Mouse (Mus musculus) gastrocnemius, adult 2 months (tissue): ENCODE measurements at regions not wholly inside any gene's neighbourhood (a gene's known extent, or its start where the extent isn't known, plus 50 kb on each side); places are given as distances from the start of the nearest gene placed in this dataset.
A peak's percentile ranks its signal among the peaks of the same experiment; 100 is the strongest.

Source experiments
- DNase-seq: peaks from one replicate; pipeline ENCODE4 v3.0.0; 2022
- H3K27ac ChIP-seq: fragments of 200-600 bp; 2 replicates; pipeline ENCODE4 v1.8.1; 2022; ENCODE audit warnings: mild to moderate bottlenecking
- H3K4me3 ChIP-seq: fragments of 200-600 bp; 2 replicates; pipeline ENCODE4 v1.8.1; 2022; ENCODE audit warnings: mild to moderate bottlenecking, moderate library complexity
- CTCF ChIP-seq: fragments of 200-600 bp; IDR thresholded peaks from 2 replicates; pipeline ENCODE4 v1.8.1; 2022; ENCODE audit warnings: antibody characterized with exemption, mild to moderate bottlenecking, moderate library complexity
- intact Hi-C: fragments of 180-260 bp; cut with DNase I; formaldehyde crosslinking; loops from one replicate; pipeline ENCODE4 v1.15.1; 2025

DNA sequence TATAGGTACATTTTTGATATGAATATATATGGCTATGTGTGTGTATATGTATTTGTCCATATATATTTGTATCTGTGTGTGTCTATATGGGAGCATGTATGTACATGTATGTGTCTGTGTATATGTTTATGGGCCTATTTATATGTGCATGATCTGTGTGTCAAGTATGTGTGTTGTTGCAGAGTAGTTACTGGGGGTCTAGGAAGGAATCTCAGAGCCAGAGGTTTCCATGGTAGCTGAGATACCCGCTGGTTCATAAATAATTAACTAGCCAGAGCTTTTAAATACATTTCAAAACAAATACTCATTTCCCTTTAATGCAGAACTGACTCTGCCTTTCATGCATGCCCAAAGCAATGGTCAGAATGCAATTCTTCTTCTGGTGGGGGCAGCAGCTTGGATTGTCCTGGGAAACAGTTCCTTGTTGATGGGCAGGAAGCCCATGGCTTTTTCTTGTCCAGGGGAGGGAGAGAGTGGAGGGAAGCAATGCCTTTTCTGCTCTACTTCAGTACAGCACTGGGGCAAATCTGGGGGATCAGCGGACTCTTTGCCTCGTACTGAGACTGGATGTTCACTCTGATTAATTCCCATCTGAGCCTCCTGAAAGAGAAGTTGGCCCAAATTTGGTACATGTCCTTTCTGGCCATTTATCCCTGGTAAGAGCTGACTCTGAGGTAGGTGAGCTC, 798.7 kb downstream of the Gm9195 start:
- TF ChIP-seq CTCF: no peak
- H3K27ac ChIP-seq: no peak overlapping the region
- H3K4me3 ChIP-seq: no peak overlapping the region
- intact Hi-C loops: no loop called here
- no peak for DNase-seq

DNA sequence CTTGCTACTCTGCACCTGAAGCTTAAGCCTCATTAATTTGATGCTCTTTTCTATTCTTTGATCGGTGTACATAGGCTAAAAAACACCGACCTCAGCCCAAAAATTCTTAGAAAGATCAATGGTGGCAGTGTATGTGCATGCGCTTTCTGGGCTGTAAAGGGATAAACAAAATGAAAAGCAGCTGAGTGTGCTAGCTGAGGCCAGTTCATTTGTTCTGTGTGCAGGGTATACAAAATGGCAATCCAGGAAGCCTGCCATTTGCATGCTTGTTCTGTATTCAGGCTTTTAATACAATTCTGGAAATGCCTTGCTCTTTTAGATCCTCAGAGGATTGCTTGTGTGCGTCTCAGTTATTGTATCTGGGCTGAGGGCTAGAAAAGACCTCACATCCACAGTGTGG, 817.1 kb downstream of the Gm9195 start:
- no peak for TF ChIP-seq CTCF
- Histone ChIP-seq H3K27ac (no peak overlapping the region), H3K4me3 (no peak overlapping the region)
- DNase-seq: no peak
- intact Hi-C loops: no loop called here

GRCm38 (mm10) chr14:71673837-71674236, 817.8 kb downstream of the Gm9195 start:
- Histone ChIP-seq H3K27ac (no peak overlapping the region), H3K4me3 (no peak overlapping the region)
- TF ChIP-seq CTCF: no peak
- no peak for DNase-seq
- intact Hi-C loops: no loop called here

GRCm38 (mm10) chr14:71672481-71672880, 819.2 kb downstream of the Gm9195 start:
- no peak for DNase-seq
- intact Hi-C loops: no loop called here
- TF ChIP-seq CTCF: no peak
- Histone ChIP-seq H3K27ac (no peak overlapping the region), H3K4me3 (no peak overlapping the region)

DNA sequence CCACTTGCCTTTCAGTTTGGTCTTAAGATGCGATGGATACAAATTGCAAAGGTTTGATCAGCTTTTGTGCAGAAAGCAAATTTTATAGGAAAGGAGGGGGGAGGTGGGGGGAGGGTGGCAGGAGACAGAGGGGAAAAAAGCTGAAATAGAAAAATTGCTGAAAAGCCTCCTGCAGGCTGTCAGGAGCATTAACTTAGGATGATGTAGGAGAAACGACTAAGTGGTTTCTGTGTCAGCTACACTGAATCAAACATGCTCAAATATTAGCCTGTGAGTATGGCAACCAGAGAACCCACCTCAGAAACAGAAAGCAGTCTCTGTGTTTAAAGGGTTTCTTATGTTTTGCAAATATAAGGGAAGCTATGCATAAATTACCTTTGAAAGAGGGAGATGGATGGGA, 819.6 kb downstream of the Gm9195 start:
- H3K4me3 ChIP-seq: no peak overlapping the region
- DNase-seq: no peak
- no peak for TF ChIP-seq CTCF
- H3K27ac ChIP-seq: no peak overlapping the region
- intact Hi-C loops: no loop called here

DNA sequence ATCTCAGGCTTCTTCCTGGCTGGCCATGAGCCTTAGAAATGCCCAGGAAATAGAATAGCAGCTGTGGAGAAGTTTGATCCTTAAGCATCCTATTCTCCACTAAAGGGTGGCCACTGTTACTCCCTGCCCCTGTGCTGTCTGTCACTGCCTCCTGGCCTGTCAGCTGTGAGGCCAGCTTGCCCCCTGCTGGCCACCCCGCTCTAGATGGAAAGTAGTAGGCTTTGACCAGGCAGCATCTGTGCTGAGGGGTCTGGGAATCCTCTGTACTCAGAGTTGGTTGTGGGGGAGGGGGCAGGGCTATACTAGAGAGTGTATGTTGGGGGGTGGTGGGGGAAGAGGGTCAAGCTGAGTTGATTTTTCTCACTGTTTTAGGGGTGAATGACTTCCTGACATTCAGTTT, 821.2 kb downstream of the Gm9195 start:
- peak; percentile 48 for DNase-seq
- TF ChIP-seq CTCF: peak; percentile 67
- intact Hi-C loops: loop anchor here (1.0 kb wide), 1 partner anchor 890 kb away; no protein-coding TSS in a partner anchor
- Histone ChIP-seq H3K27ac (no peak overlapping the region), H3K4me3 (no peak overlapping the region)

GRCm38 (mm10) chr14:71666656-71667055, 825.0 kb downstream of the Gm9195 start:
- no peak for DNase-seq
- intact Hi-C loops: no loop called here
- no peak for TF ChIP-seq CTCF
- Histone ChIP-seq H3K27ac (no peak overlapping the region), H3K4me3 (no peak overlapping the region)

DNA sequence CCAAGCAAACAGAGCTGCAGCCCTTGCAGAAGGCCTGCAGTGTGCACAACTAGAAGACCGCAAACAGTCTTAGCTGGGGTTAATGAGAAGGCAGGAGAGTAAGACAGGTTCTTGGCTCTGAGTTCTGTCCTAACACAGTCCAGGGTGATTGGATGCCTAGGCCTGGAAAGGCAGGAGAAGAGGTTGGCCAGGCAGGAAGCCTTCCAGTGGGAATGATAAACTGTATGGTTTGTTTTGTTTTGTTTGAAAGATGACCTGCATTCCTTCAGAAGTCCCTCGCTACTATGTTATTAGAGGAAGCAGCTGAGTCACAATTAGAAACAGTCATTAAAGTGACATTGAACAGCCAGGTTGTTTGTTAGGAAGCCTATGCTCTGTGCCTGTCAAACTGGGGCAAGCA, 831.5 kb downstream of the Gm9195 start:
- Histone ChIP-seq H3K27ac (no peak overlapping the region), H3K4me3 (no peak overlapping the region)
- DNase-seq: no peak
- intact Hi-C loops: no loop called here
- no peak for TF ChIP-seq CTCF

DNA sequence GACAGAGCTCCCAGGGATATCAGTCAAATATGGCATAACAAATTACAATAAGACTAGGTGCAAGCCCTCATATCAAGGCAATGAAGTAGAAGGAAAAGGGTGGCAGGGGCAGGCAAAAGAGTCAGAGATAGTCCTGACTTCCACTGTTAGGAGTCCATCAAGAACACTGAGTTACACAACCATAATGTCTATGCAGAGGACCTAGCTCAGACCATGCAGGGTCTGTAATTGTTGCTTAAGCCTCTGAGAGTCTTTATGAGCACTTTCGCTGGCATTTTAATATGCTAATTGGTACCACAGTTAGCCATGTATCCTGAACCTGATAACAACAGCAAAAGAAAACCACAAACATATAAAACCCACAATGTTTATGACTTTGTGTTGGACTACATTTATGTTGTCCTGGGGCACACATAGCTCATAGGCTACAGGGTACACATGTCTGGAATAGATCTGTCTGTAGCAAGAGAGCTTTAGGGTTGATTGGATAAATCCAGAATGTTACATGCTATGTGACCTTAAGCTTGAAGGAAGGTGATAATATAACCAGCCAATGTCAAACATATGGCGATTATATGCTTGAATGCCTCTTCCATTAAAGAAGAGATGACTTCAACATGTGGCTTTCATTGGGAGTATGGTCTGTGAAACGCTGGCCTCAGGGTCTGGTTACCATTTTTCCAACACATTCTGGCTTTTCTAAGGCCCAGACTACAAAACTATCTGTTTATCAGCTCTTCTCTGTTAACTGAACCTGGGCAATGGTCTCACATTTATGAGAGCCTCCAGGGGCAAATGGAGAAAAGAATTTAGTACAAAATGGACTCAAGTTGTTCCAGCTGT, 836.6 kb downstream of the Gm9195 start:
- TF ChIP-seq CTCF: no peak
- intact Hi-C loops: no loop called here
- H3K27ac ChIP-seq: no peak overlapping the region
- DNase-seq: no peak
- H3K4me3 ChIP-seq: no peak overlapping the region

GRCm38 (mm10) chr14:71642536-71642935, 849.1 kb downstream of the Gm9195 start:
- H3K4me3 ChIP-seq: no peak overlapping the region
- H3K27ac ChIP-seq: no peak overlapping the region
- TF ChIP-seq CTCF: no peak
- intact Hi-C loops: no loop called here
- DNase-seq: no peak

GRCm38 (mm10) chr14:71639083-71639482, 852.6 kb downstream of the Gm9195 start:
- DNase-seq: no peak
- no peak for TF ChIP-seq CTCF
- Histone ChIP-seq H3K27ac (no peak overlapping the region), H3K4me3 (no peak overlapping the region)
- intact Hi-C loops: no loop called here

GRCm38 (mm10) chr14:71635091-71635490, 856.5 kb downstream of the Gm9195 start:
- no peak for TF ChIP-seq CTCF
- H3K27ac ChIP-seq: no peak overlapping the region
- intact Hi-C loops: no loop called here

DNA sequence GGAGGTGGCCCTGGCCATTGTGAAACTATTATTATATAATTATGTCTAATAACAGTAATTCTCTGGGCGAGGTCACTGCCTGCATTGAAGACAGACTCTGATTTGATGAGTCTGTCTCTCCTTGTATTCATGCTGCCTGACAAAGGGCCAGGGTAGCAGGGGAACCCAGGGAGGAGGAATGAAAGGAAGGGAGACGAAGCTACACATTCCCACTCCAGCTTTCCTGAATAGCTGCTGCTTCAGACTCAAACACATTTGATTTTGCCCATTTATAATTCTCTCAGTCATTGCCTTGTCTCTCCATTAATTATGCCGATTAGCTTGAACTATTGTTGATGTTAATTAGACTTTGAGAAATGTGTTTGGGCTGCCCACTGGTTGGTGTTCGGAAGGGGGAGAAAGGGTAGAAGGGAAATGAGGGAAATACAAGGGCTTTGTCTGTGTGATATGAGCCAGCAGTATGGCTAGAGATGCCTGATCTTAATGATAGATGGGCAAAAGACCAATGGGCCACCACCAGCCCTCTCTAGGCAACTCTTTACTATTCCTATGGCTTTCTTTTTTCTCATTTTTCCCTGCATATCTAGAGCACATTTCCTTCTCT, 881.8 kb downstream of the Gm9195 start:
- no peak overlapping the region for H3K4me3 ChIP-seq
- DNase-seq: no peak
- intact Hi-C loops: no loop called here
- H3K27ac ChIP-seq: no peak overlapping the region
- no peak for TF ChIP-seq CTCF

More at GRCm38 (mm10) chr14:71635091-71635490, 856.5 kb downstream of the Gm9195 start:
- no peak overlapping the region for H3K4me3 ChIP-seq
- DNase-seq: no peak

GRCm38 (mm10) chr14:71603710-71604109, 887.9 kb downstream of the Gm9195 start:
- no peak for TF ChIP-seq CTCF
- Histone ChIP-seq H3K4me3 (no peak overlapping the region), H3K27ac (no peak overlapping the region)
- no peak for DNase-seq
- intact Hi-C loops: no loop called here
